Mouse (Mus musculus) heart, adult 2 months (tissue): Measurements from ENCODE around the gene A230050P20Rik.

Source experiments
- CTCF ChIP-seq: fragments of 200-600 bp; IDR thresholded peaks from 2 replicates; pipeline ENCODE4 v1.8.1; 2022; ENCODE audit warnings: antibody characterized with exemption, mild to moderate bottlenecking, moderate library complexity
- EP300 ChIP-seq: fragments of 200-500 bp; IDR thresholded peaks from 2 replicates; pipeline ENCODE4 v1.6.1; 2011; ENCODE audit warnings: low read depth, low read length, control low read depth; ENCODE audit not compliant: insufficient read depth
- POLR2A ChIP-seq: fragments of 200-500 bp; IDR thresholded peaks from 2 replicates; pipeline ENCODE4 v1.6.1; 2011; ENCODE audit warnings: mild to moderate bottlenecking, low read depth, low read length, control low read depth; ENCODE audit not compliant: insufficient read depth

- no peak for TF ChIP-seq EP300
- no peak for TF ChIP-seq POLR2A
- peak; percentile 20; the same call in 1 of the 2 replicates for TF ChIP-seq CTCF
These were observed 2.0 kb downstream of the A230050P20Rik start for GRCm38 (mm10) chr9:20870211-20871173.
